Mouse (Mus musculus) inflammation-experienced regulatory T-cells, adult 6 months (primary cell): ENCODE measurements around the gene Tmem104. TPM values are rescaled to one million over a fixed set of nuclear protein-coding genes. Genes with fewer than 3 reads are reported as not detected.

ENCODE experiments used
- ATAC-seq: one replicate; pipeline ENCODE4 v1.8.0; 2017
- polyA plus RNA-seq, 3 experiments: library from polyadenylated mRNA; unstranded; fragments of 100-300 nt; shearing (Covaris generic); gene quantifications; one replicate each; pipeline ENCODE4 v1.2.1; 2017

The Tmem104 gene
- polyA plus RNA-seq, 3 experiments from 2014 or later: 9.2 to 10.6 (median 9.8) TPM

DNA sequence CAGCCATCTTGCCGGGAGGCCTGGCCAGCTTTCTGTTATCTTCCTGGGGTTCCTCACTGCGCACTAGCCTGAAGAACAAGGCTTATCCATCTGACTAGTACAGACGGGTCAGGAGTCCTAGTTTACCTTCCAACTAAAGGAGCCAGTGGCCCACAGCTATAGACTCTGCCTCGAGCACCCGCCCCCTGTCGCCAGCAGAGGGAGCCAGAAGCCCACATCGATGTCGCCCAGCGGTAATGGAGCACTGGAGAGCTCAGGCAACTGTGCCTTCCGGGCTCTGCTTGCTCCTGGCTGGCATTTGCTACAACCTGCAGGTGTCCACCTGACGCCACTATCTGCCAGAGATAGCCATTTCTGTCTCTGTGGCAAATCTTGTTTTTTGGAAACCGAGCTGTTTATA lies 15.0 kb downstream of the Tmem104 start:
- ATAC-seq: peak; percentile 67

- no peak for ATAC-seq
Measured at GRCm38 (mm10) chr11:115202756-115203155, 15.5 kb downstream of the Tmem104 start.

GRCm38 (mm10) chr11:115208126-115208525 lies 20.8 kb downstream of the Tmem104 start:
- no peak for ATAC-seq

DNA sequence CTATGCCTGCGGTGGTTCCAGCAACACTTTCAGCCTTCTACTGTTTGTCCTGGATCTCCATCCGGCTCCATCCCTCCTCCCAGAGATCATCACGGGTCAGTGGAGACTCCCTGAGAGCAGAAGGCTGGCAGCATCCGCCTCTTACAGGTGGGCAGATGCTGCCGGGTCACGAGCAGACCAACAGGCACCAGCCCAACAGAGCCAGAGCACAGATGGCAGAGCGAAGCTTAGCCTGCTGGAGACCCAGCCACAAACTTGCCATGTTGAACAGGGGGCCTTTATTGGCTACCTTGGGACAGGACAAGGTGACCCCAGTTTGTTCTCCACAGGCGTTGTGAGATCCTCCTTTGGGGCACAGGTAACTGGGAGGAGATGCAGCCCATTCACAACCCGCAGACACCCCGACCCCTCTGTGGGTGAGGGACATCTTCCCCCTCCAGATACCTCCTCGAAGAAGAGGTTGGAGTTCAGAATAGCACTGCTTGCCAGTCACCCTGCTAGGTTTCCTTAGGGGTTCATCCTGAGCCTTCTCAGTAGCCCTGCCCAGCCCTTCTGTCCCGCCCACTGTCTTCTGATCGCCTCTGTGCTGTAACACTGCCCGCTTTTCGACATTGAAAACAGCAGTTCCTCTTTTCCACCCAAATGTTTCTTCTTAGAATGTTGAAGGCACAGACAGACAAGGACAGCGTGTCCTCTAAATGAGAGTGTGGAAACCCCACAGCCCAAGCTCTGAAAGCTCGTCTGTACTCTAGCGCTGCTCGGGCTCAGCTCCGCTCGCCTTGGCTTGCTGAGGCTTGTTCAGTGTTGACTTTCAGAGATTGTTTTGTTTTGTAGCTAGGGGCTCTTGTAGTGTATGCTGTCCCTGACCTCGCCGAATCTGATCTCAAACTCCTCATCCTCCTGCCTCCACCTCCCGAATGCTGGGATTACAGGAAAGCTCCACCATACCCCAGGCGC lies 21.8 kb downstream of the Tmem104 start:
- no peak for ATAC-seq

DNA sequence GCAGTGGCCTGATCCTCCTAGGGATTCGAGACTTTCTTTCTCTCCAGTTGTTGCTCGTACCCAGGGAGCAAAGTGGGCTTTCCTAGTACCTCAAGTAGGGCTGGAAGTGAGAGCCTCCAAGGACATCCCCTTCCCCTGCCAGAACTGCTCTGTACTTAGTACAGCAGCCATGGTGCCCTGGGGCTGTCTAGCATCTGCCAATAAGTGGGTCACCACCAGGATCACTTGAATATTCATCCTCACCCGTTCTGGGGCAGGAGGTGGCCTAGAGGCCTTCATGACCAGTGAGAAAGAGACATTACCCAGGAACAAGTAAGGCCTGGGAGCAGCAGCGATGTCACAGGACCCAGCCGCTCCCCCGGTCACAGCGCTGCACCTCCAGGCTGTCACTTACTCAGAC lies 22.7 kb downstream of the Tmem104 start:
- ATAC-seq: no peak

- no peak for ATAC-seq
Measured at GRCm38 (mm10) chr11:115212116-115212515, 24.8 kb downstream of the Tmem104 start.

DNA sequence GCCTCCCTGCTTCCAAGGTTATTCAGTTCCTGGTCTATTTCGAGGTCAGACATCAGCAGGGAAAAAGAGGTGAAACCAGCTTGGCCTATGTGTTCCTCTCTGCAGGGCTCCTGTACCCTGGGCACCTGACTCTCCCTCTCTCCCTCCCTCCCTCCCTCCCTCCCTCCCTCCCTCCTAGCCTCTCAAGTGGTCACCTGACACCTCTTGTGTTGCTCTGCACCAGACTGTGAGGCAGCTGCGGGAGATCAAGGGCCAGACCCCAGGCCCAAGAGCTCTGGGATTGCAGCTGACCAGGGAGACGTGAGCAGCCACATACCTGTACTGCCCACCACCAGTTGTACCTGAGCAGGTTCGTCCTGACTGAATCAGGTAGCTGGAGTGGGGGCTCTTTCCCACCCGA lies 27.8 kb downstream of the Tmem104 start:
- ATAC-seq: no peak

DNA sequence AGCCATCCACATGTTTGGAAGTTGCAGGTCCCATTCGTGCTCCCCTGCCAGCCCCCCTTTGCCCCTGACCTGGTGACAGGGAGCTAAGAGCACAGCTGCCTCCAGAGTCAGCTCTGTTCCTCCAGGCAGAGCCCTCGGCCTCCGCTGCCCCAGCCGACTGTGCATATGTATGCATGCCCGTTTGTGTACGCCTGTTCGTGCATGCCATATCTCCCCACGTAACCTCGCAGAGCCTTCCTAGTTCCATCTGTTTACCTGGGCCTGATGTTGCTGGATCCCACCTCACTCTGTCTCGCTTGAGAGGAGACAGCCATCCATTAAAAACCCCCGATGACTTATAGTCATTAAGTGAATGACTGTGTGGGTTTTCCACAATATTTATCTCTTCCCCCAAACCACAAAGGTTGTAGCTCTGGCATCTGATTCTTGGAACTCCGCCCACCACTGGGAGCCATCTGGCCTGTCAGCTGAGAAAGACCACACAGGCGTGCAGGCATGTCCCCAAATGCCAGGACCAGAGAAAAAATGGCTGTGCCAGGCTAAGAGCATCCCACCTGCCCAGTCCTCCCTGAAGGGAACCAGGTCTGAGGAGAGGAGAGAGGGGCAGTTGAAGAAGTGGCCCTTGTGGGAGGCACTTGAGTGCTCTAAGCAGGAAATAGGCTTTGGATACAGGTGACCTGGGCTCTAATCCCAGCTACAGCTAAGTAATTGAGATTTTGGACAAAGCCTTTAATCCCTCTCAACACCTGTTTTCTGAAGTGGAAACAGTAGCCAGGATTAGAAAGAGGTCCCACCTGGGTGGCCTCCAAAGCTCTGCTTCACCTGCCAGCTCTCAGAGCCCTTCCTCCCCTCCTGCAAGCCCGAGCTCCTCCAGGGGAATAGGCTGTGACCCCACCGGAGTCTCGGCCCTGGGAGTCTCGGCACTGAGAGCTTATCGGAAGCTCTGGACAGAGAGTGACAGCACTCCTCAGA lies 30.4 kb downstream of the Tmem104 start:
- no peak for ATAC-seq

GRCm38 (mm10) chr11:115219263-115219662 lies 32.0 kb downstream of the Tmem104 start:
- ATAC-seq: no peak

GRCm38 (mm10) chr11:115219685-115220084 lies 32.4 kb downstream of the Tmem104 start:
- ATAC-seq: no peak

GRCm38 (mm10) chr11:115222077-115222476 lies 34.8 kb downstream of the Tmem104 start:
- no peak for ATAC-seq

GRCm38 (mm10) chr11:115222570-115222969 lies 35.3 kb downstream of the Tmem104 start:
- ATAC-seq: no peak

DNA sequence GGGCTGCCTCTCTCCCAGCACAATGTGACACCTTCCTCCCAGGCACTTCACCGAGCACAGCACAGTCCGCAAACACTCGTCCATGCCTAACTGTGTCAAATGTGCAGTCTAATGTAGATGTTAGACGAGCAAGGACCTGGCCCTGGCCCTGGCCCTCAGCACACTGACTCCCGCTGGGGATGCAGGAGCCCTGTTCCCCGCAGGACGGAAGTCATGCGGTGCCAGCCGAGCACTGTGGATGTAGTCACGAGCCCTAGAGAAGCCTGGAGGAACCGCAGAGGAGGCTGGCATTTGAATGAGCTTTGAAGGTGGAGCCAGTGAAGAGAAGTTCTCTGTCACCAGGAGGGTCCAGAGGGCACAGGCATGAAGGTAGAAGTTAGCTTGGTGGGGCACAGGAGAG lies 36.2 kb downstream of the Tmem104 start:
- no peak for ATAC-seq

GRCm38 (mm10) chr11:115223877-115224276 lies 36.6 kb downstream of the Tmem104 start:
- peak; percentile 73 for ATAC-seq

DNA sequence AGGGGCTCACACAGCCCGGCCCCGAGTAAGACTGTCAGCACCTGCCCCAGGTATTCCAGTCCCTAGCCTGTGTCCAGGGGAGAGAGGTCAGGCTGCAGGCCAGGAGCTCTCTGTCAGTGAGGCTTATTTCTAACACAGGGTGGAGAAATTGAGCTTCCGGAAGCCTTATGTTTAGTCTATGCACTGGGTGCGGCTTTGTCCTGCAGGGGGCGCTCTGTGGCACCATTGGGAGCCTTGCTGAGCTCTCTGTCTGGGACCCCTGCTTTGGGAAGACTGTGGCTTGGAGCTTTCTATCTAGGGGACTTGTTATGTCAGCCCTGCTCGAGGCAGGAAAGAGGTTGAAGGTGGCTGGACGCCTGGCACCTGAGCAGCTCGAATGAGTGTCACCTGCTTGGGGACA lies 37.6 kb downstream of the Tmem104 start:
- no peak for ATAC-seq

DNA sequence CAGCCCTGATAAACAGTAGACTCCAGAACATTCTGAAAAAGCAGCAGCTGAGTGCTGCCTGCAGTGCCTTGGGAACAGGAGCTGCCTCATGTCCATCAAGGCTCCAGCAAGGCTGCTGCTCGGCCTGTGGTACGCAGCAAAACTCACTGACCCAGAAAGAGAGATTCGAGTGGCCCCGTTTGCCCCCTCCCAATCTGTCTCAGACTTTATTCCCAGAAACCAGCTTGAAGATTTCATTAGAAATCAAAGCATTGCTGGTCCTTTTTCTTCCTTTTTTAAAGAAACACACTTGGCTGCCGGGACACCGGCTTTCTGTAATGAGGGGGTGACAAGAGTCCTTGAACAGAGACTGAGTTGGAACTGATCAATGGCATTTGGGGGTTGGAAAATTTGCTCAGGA lies 38.0 kb downstream of the Tmem104 start:
- ATAC-seq: no peak

- peak; percentile 58 for ATAC-seq
Measured at GRCm38 (mm10) chr11:115226811-115227491, 39.7 kb downstream of the Tmem104 start.

GRCm38 (mm10) chr11:115227640-115228039 lies 40.4 kb downstream of the Tmem104 start:
- ATAC-seq: no peak

DNA sequence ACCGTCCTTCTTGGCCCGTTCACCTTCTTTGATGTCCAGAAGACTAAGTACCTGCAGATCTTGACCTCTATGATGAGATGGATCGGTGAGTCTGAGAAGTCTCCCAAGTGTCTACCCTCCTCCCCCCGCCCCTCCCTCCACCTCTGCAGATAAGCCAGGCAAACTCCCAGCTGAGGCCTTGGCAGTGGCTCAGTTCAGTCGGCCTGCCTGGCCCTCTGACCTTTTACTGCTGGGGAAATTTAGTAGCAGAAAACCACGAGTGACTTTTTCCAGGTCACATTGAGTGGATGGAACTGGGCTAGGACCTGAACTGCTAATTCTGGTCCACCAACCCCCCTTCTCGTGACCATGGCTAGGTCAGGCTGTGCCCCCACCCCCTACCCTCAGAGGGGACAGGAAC lies 41.1 kb downstream of the Tmem104 start:
- ATAC-seq: no peak

GRCm38 (mm10) chr11:115229021-115229930 lies 42.0 kb downstream of the Tmem104 start:
- ATAC-seq: no peak

DNA sequence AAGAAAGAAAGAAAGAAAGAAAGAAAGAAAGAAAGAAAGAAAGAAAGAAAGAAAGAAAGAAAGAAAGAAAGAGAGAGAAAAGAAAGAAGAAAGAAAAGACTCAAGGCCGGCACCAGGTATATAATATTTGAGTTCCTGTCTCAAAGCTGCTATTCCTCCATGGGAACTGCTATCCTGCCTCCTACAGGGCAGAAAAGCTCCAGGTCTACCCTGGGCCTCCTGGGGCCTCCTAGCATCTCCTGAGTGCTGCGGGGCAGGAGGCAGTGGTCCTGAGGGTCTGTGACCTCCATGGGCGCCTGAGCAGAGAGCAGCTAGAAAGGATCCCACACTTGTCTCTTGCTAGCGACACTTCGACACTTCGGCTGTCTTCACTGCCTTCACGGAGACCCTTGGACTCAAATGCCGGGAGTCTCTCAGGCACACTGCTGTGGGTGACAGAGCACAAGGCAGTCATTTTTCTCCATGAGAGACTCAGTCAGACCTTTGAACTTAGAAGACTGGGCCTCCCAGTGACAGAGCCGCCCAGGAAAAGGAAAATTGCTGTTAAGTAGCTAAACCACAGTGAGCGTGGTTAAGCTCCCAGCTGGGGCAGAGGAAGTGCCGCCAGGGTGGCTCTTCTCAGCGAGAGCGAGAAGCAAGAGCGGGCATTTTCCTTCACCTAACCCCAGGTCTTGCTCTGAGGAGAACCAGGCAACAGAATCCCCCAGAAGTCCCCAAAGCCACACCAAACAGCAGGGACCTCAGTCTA lies 44.1 kb downstream of the Tmem104 start:
- peak; percentile 85 for ATAC-seq
